Mouse (Mus musculus) adipose tissue, adult 10 weeks (tissue): ENCODE data around the gene Polr2j. TPM values are rescaled to one million over a fixed set of nuclear protein-coding genes. Genes with fewer than 3 reads are reported as not detected.

Experiments used
- polyA plus RNA-seq: library from polyadenylated mRNA; stranded (reverse); fragments of 350-450 nt; fragmentation: Illumina TruSeq; extraction: RNeasy Lipid Tissue Mini Kit (QIAGEN cat#74804); gene quantifications from one replicate; pipeline ENCODE4 v1.2.3, GENCODE M21; 2014; ENCODE audit warnings: low read depth, low replicate concordance

Polr2j gene
- polyA plus RNA-seq: 89.6 TPM

DNA sequence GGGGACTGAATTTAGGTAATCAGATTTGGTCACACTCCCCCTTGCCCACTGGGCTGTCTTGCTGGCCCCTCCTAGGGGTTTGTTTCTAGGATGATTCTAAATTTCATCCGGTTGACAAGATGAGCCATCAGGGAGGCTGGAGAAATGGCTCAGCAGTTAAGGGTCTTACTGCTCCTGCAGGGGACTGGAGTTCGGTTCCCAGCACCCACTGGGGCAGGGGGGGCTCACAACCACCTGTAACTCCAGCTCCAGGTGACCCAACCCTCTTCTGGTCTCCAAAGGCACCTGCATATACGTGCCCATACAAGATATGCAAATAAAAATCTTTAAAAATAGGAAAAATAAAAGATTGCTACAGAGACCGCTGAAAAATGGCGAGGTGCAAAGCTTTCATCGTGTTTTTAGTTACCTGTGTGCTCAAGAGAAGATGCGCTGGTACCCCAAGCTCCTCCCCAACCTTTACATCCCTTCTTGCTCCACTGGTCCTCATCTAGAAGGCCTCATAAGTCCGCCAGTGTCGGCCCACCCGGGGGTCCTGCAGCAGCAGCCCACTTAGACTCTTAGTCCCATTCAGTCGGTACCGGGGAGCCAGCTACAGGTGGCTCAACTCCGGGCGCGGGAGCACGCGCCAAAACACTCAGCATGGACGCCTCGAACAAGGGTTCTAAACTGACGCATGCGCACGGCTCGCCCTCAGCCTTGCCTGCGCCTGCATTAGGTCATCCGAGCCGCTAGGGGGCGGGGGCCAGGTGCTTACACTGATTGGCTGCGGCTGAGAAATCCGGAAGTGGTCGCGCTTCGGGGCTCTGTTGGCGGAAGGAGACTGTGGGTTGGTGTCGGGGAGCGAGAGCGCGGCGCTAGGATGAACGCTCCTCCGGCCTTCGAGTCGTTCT lies at the start of gene Polr2j:
Gene Polr2j (plus strand): TSS at position 741 of the 893 bp plus-strand sequence.

DNA sequence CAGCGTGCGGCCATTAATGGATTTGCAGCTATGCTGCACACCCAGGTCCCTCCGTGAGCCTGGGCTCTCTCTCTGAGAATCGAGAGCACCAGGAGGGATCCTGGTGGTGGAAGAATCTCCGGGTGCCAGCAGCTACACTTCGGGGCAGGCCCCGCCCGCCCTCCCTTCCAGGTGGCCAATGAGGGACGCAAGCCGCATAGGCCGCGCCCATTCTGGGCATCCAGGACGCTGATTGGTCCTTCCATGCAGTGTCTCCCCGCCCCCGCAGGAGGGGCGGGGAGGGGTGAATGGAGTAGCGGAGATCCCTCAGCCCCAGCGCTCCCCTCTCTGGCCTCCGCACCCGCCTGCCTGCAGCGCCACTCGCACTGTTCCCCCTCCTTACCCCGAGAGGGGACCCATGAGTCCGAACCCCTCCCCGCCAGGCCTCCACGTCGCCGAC lies 32.7 kb upstream of the Polr2j start, which contains the start of gene Rasa4:
Gene Rasa4 (plus strand): TSS at position 248 of the 439 bp plus-strand sequence.

DNA sequence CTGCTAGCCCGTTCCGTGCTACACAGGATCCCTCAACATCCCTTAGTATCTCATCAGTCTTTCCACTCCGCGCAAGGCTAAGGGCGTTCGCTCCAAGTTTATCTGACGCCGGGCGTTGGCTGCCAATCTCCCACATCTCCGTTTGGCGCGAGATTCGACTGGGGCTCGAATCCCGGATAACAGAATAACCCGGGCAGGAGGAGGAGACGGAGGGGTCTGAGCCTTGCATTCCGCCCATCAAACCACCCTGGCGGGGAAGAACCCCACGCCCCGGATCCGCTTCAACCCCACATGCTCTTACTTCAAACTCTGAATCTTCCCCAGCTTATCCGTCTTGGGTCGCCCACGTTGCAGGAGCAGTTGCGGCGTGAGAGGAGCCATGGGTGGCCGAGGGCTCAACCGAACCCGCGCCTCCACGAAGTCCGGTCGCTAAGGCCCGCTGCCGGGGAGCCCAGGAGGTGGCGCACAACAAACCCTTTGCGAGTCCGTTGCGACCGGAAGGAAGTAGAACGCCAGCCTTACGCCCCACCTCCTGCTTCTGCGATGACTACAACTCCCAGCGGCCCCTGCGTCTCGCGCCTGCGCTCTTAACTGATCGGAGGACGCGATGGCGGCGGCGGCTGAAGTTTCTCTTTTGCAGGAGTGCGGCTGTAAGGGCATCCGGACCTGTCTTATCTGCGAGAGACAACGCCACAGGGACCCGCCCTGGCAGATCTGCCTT lies 19.3 kb downstream of the Polr2j start, which contains the start of the genes Lrwd1 and Alkbh4:
Gene Lrwd1 (minus strand): TSS at position 504 of the 721 bp plus-strand sequence.
Gene Alkbh4 (plus strand): TSS at position 576 of the 721 bp plus-strand sequence.

DNA sequence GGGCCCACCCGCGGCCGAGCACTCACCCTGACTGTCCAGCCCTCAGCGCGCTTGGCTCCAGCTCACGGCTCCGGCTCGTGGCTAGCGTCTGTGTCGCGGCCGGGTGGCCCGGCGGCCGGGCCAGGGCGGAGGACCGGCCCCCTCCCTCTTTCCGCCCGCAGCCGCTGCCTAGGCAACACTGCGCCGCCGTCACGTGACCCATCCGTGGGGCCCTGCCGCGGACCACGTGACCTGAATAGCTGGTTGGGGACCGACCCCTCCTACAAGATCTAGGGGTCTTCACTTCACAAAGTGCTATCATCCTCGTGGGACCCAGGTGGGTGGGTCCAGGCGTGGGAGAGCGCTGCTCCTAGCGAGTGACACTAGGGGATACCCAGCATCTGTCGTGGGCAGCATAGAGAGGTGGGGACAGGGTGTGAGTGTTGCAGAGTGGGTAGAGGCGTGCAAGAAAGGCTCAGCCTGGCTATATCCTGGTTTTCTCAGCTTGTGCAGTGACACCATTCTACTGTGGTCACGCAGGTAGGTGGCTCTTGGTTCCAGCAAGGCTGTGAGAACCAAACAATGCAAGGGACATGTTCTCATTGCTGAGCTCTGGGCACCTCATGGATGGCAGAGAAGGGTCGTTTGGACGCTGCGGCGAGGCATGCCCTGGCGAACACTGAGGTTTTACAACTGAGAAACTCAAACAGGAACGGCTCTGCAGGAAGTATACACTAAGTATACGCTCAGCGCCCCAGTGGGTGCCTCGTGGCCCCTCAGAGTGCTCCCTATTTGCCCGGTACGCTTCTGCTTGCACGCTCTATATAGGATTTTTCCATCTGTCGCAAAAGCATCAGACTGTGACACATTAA lies 54.3 kb downstream of the Polr2j start, which contains the start of gene Orai2:
Gene Orai2 (minus strand): TSS at position 202 of the 851 bp plus-strand sequence.

Other genes with a start within 250 kb of the Polr2j start
- 85.0 TPM for gene Hspb1, start 228.7 kb upstream of the Polr2j start, polyA plus RNA-seq
- 136 TPM for gene Ywhag, start 182.0 kb upstream of the Polr2j start, polyA plus RNA-seq
- 7.0 TPM for gene Ssc4d, start 142.1 kb upstream of the Polr2j start, polyA plus RNA-seq
- not detected for gene Zp3, start 136.5 kb upstream of the Polr2j start, polyA plus RNA-seq
- gene Dtx2, start 121.8 kb upstream of the Polr2j start, polyA plus RNA-seq: 29.3 TPM
- gene Upk3b, start 78.1 kb upstream of the Polr2j start, polyA plus RNA-seq: 35.5 TPM
- not detected for gene Upk3bl, start 62.1 kb upstream of the Polr2j start, polyA plus RNA-seq
- gene Rasa4, start 32.7 kb upstream of the Polr2j start, polyA plus RNA-seq: 12.6 TPM
- 15.6 TPM for gene Lrwd1, start 19.4 kb downstream of the Polr2j start, polyA plus RNA-seq
- gene Alkbh4, start 19.5 kb downstream of the Polr2j start, polyA plus RNA-seq: 6.9 TPM
- gene Orai2, start 54.1 kb downstream of the Polr2j start, polyA plus RNA-seq: 5.1 TPM
- gene Prkrip1, start 82.3 kb downstream of the Polr2j start, polyA plus RNA-seq: 25.3 TPM
- gene Sh2b2, start 129.9 kb downstream of the Polr2j start, polyA plus RNA-seq: 12.9 TPM